Mouse (Mus musculus): ENCODE measurements around the gene Pla2g16. TPM values are rescaled to one million over a fixed set of nuclear protein-coding genes. Genes with fewer than 3 reads are reported as not detected.

Pla2g16 gene
- polyA plus RNA-seq, 1 experiment, result 3.2 TPM

- no peak for DNase-seq (ENCODE audit: low read depth)
- no peak for TF ChIP-seq POLR2A (IDR thresholded peaks at IDR 0.05; ENCODE audit: borderline replicate concordance, extremely low read depth, insufficient read depth, insufficient read length, poor library complexity, severe bottlenecking)
- no peak for TF ChIP-seq CTCF (IDR thresholded peaks at IDR 0.05; ENCODE audit: borderline replicate concordance, extremely low read depth, insufficient read depth, insufficient read length)
These were observed 8.3 kb upstream of the Pla2g16 start for GRCm38 (mm10) chr19:7548924-7549323.

- DNase-seq (ENCODE audit: low read depth), result no peak
- TF ChIP-seq CTCF (IDR thresholded peaks at IDR 0.05; ENCODE audit: borderline replicate concordance, extremely low read depth, insufficient read depth, insufficient read length), result no peak
- no peak for TF ChIP-seq POLR2A (IDR thresholded peaks at IDR 0.05; ENCODE audit: borderline replicate concordance, extremely low read depth, insufficient read depth, insufficient read length, poor library complexity, severe bottlenecking)
These were observed 5.5 kb upstream of the Pla2g16 start for GRCm38 (mm10) chr19:7551550-7552300.

GRCm38 (mm10) chr19:7552301-7552673, 5.0 kb upstream of the Pla2g16 start:
- no peak for DNase-seq (ENCODE audit: low read depth)
- TF ChIP-seq POLR2A (IDR thresholded peaks at IDR 0.05; ENCODE audit: borderline replicate concordance, extremely low read depth, insufficient read depth, insufficient read length, poor library complexity, severe bottlenecking) (no peak), CTCF (IDR thresholded peaks at IDR 0.05; ENCODE audit: borderline replicate concordance, extremely low read depth, insufficient read depth, insufficient read length) (no peak)

- no peak for TF ChIP-seq CTCF (IDR thresholded peaks at IDR 0.05; ENCODE audit: borderline replicate concordance, extremely low read depth, insufficient read depth, insufficient read length)
- no peak for TF ChIP-seq POLR2A (IDR thresholded peaks at IDR 0.05; ENCODE audit: borderline replicate concordance, extremely low read depth, insufficient read depth, insufficient read length, poor library complexity, severe bottlenecking)
- DNase-seq (ENCODE audit: low read depth), result no peak
These were observed 3.8 kb upstream of the Pla2g16 start for GRCm38 (mm10) chr19:7553441-7553840.

- TF ChIP-seq CTCF (IDR thresholded peaks at IDR 0.05; ENCODE audit: borderline replicate concordance, extremely low read depth, insufficient read depth, insufficient read length) (no peak), POLR2A (IDR thresholded peaks at IDR 0.05; ENCODE audit: borderline replicate concordance, extremely low read depth, insufficient read depth, insufficient read length, poor library complexity, severe bottlenecking) (no peak)
- DNase-seq (ENCODE audit: low read depth), result no peak
These were observed 2.4 kb upstream of the Pla2g16 start for GRCm38 (mm10) chr19:7554881-7555280.

- DNase-seq (ENCODE audit: low read depth), result no peak
- TF ChIP-seq POLR2A (IDR thresholded peaks at IDR 0.05; ENCODE audit: borderline replicate concordance, extremely low read depth, insufficient read depth, insufficient read length, poor library complexity, severe bottlenecking) (no peak), CTCF (IDR thresholded peaks at IDR 0.05; ENCODE audit: borderline replicate concordance, extremely low read depth, insufficient read depth, insufficient read length) (no peak)
These were observed 618 bp upstream of the Pla2g16 start for GRCm38 (mm10) chr19:7556641-7557040.

- no peak for DNase-seq (ENCODE audit: low read depth)
- TF ChIP-seq POLR2A (IDR thresholded peaks at IDR 0.05; ENCODE audit: borderline replicate concordance, extremely low read depth, insufficient read depth, insufficient read length, poor library complexity, severe bottlenecking), result no peak
- TF ChIP-seq CTCF (IDR thresholded peaks at IDR 0.05; ENCODE audit: borderline replicate concordance, extremely low read depth, insufficient read depth, insufficient read length), result no peak
These were observed 585 bp downstream of the Pla2g16 start for GRCm38 (mm10) chr19:7557844-7558243.

- no peak for TF ChIP-seq POLR2A (IDR thresholded peaks at IDR 0.05; ENCODE audit: borderline replicate concordance, extremely low read depth, insufficient read depth, insufficient read length, poor library complexity, severe bottlenecking)
- DNase-seq (ENCODE audit: low read depth), result no peak
These were observed 1.4 kb downstream of the Pla2g16 start for GRCm38 (mm10) chr19:7558675-7559074.

GRCm38 (mm10) chr19:7559986-7560385, 2.7 kb downstream of the Pla2g16 start:
- DNase-seq (ENCODE audit: low read depth), result no peak
- no peak for TF ChIP-seq POLR2A (IDR thresholded peaks at IDR 0.05; ENCODE audit: borderline replicate concordance, extremely low read depth, insufficient read depth, insufficient read length, poor library complexity, severe bottlenecking)
- no peak for TF ChIP-seq CTCF (IDR thresholded peaks at IDR 0.05; ENCODE audit: borderline replicate concordance, extremely low read depth, insufficient read depth, insufficient read length)

GRCm38 (mm10) chr19:7561456-7561855, 4.2 kb downstream of the Pla2g16 start:
- no peak for DNase-seq (ENCODE audit: low read depth)
- TF ChIP-seq CTCF (IDR thresholded peaks at IDR 0.05; ENCODE audit: borderline replicate concordance, extremely low read depth, insufficient read depth, insufficient read length) (no peak), POLR2A (IDR thresholded peaks at IDR 0.05; ENCODE audit: borderline replicate concordance, extremely low read depth, insufficient read depth, insufficient read length, poor library complexity, severe bottlenecking) (no peak)

GRCm38 (mm10) chr19:7562601-7563129, 5.4 kb downstream of the Pla2g16 start:
- DNase-seq (ENCODE audit: low read depth), result no peak

GRCm38 (mm10) chr19:7563676-7564075, 6.4 kb downstream of the Pla2g16 start:
- no peak for DNase-seq (ENCODE audit: low read depth)
- TF ChIP-seq CTCF (IDR thresholded peaks at IDR 0.05; ENCODE audit: borderline replicate concordance, extremely low read depth, insufficient read depth, insufficient read length), result no peak

More at GRCm38 (mm10) chr19:7562601-7563129, 5.4 kb downstream of the Pla2g16 start:
- TF ChIP-seq POLR2A (IDR thresholded peaks at IDR 0.05; ENCODE audit: borderline replicate concordance, extremely low read depth, insufficient read depth, insufficient read length, poor library complexity, severe bottlenecking) (no peak), CTCF (IDR thresholded peaks at IDR 0.05; ENCODE audit: borderline replicate concordance, extremely low read depth, insufficient read depth, insufficient read length) (no peak)
